Mouse (Mus musculus): ENCODE data around the gene Trim71.

DNA sequence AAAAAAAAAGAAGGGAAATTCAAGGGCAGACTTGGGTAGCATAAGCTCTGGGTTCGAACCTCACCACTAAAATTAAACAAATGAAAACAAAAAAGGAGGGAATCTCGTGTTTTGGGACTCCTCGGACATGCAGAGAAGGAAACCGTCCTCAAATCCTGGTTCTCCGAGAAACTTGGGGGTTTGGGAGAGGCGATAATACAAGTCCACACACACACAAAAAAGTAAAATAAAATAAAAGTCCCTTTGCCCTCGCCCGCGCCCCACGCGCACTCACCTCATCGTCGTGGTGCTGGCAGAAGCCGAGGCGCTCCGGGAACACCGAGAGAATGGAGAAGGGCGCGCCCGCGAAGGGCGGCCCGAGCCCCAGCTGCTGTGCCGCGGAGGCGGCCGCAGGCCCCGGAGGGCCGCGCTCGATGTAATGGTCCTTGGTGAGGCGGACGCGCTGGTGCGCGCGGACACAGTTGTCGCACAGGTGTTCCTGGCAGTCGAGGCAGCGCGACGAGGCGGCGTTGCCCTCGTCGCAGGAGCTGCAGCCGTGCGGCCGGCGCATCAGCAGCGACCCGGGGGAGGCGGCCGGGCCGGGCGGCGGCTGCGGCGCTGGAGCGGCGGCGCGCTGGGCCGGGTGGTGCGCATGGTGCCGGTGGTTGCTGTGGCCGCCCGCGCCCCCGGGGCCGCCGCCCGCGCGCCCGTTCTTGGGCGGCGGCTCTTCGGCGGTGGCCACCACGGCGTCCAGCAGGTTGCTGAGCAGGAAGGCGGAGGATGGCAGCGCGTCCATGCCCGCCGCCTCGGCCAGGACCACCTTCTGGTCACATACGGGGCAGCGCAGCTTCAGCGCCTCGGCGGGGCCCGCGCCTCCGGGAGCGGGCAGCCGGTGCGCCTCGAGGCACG lies 1.9 kb downstream of the Trim71 start:
- TF ChIP-seq POLR2A (IDR thresholded peaks at IDR 0.05; ENCODE audit: insufficient read depth, low read depth, low read length) = no peak
- no peak for TF ChIP-seq CTCF (IDR thresholded peaks at IDR 0.05; ENCODE audit: insufficient read depth, low read depth, low read length)

Measured in olfactory bulb, adult 2 months (tissue).